Mouse (Mus musculus): Measurements from ENCODE around the gene Ccdc153.

DNA sequence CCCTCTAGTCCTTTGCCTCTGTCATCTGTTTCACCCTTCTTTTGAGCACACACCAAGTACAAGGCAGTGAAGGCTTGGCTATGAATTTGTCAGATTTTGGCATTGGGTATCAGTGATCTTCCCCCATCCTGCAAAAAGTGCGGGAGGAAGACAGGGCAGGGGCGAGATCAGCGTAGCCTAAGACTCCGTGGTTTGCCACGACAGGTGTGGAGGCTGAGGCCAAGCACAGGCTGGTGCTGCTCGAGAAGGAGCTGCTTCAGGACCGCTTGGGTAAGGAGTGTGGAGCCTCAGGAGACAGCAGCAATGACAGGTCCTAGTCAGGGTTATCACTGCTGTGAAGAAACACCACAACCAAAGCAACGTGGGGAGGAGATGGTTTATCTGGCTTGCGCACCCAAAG, 942 bp downstream of the Ccdc153 start:
- TF ChIP-seq CTCF (IDR thresholded peaks at IDR 0.05; ENCODE audit: borderline replicate concordance, extremely low read depth, insufficient read depth, insufficient read length): no peak
- no peak for TF ChIP-seq POLR2A (IDR thresholded peaks at IDR 0.05; ENCODE audit: borderline replicate concordance, extremely low read depth, insufficient read depth, insufficient read length, poor library complexity, severe bottlenecking)

Data from brain, embryonic 14.5 days (tissue).